Mouse (Mus musculus): Measurements from ENCODE around the gene Patl2.
"Not testable (repeated sequence)": the region's sequence is repeated elsewhere in the genome, so short reads cannot be mapped to it uniquely, and the experiment has no call there.

The Patl2 gene

GRCm38 (mm10) chr2:122147508-122148241, 38.3 kb downstream of the Patl2 start, which contains the start of gene B2m:
Gene B2m (plus strand): TSS chr2:122147686.
- in situ Hi-C loops (cut with MboI, MseI), result loop anchor here in 1 of 2 experiments (10.0 kb wide), 1 partner anchor 1703 kb away; no protein-coding TSS in a partner anchor

GRCm38 (mm10) chr2:122146687-122147086, 39.3 kb downstream of the Patl2 start:
- in situ Hi-C loops (cut with MboI, MseI), result loop anchor here in 1 of 2 experiments (10.0 kb wide), 1 partner anchor 1702 kb away; no protein-coding TSS in a partner anchor

- in situ Hi-C loops (cut with MboI, MseI), result loop anchor here in 1 of 2 experiments (10.0 kb wide), 1 partner anchor 1701 kb away; no protein-coding TSS in a partner anchor
Observed at GRCm38 (mm10) chr2:122145756-122146155, 40.2 kb downstream of the Patl2 start.

- in situ Hi-C loops (cut with MboI, MseI), result loop anchor here in 1 of 2 experiments (10.0 kb wide), 1 partner anchor 1698 kb away; no protein-coding TSS in a partner anchor
Observed at GRCm38 (mm10) chr2:122143111-122143510, 42.9 kb downstream of the Patl2 start.

- in situ Hi-C loops (cut with MboI, MseI), result loop anchor here in 1 of 2 experiments (10.0 kb wide), 1 partner anchor 1697 kb away; no protein-coding TSS in a partner anchor
Observed at GRCm38 (mm10) chr2:122141332-122141967, 44.5 kb downstream of the Patl2 start.

GRCm38 (mm10) chr2:122140815-122141214, 45.2 kb downstream of the Patl2 start:
- in situ Hi-C loops (cut with MboI, MseI), result loop anchor here in 1 of 2 experiments (10.0 kb wide), 1 partner anchor 1696 kb away; no protein-coding TSS in a partner anchor

GRCm38 (mm10) chr2:122137839-122138465, 48.0 kb downstream of the Patl2 start:
- in situ Hi-C loops (cut with MboI, MseI), result no loop called here

- in situ Hi-C loops (cut with MboI, MseI), result no loop called here
Observed at GRCm38 (mm10) chr2:122132618-122133017, 53.4 kb downstream of the Patl2 start.

GRCm38 (mm10) chr2:122132078-122132477, 53.9 kb downstream of the Patl2 start:
- in situ Hi-C loops (cut with MboI, MseI), result no loop called here

GRCm38 (mm10) chr2:122127635-122128034, 58.4 kb downstream of the Patl2 start:
- in situ Hi-C loops (cut with MboI, MseI), result no loop called here

- in situ Hi-C loops (cut with MboI, MseI), result no loop called here
Observed at GRCm38 (mm10) chr2:122126765-122127347, 59.1 kb downstream of the Patl2 start.

- in situ Hi-C loops (cut with MboI, MseI), result no loop called here
Observed at GRCm38 (mm10) chr2:122125680-122126572, 60.1 kb downstream of the Patl2 start.

GRCm38 (mm10) chr2:122117961-122118958, 67.7 kb downstream of the Patl2 start, which contains the start of gene Spg11:
Gene Spg11 (minus strand): TSS chr2:122118386.
- in situ Hi-C loops (cut with MboI, MseI), result no loop called here

- in situ Hi-C loops (cut with MboI, MseI), result no loop called here
Observed at GRCm38 (mm10) chr2:122116888-122117287, 69.1 kb downstream of the Patl2 start.

- in situ Hi-C loops (cut with MboI, MseI), result no loop called here
Observed at GRCm38 (mm10) chr2:122109714-122110113, 76.3 kb downstream of the Patl2 start.

- in situ Hi-C loops (cut with MboI, MseI), result no loop called here
Observed at GRCm38 (mm10) chr2:122108101-122108500, 77.9 kb downstream of the Patl2 start.

- in situ Hi-C loops (cut with MboI, MseI), result no loop called here
Observed at GRCm38 (mm10) chr2:122102070-122102469, 83.9 kb downstream of the Patl2 start.

GRCm38 (mm10) chr2:122097686-122098085, 88.3 kb downstream of the Patl2 start:
- in situ Hi-C loops (cut with MboI, MseI), result not testable (repeated sequence)

GRCm38 (mm10) chr2:122093844-122094243, 92.1 kb downstream of the Patl2 start:
- in situ Hi-C loops (cut with MboI, MseI), result no loop called here
